Mouse (Mus musculus) testis, postnatal 10 days (tissue): ENCODE results near the gene Appbp2.

ENCODE experiments used
- DNase-seq: peaks from one replicate; pipeline ENCODE4 v3.0.0; 2021; ENCODE audit warnings: low spot score

Gene Appbp2

GRCm38 (mm10) chr11:85234990-85235841 is at the start of gene Appbp2:
Gene Appbp2 (minus strand): TSS chr11:85235130.
- DNase-seq = peak; percentile 95

DNA sequence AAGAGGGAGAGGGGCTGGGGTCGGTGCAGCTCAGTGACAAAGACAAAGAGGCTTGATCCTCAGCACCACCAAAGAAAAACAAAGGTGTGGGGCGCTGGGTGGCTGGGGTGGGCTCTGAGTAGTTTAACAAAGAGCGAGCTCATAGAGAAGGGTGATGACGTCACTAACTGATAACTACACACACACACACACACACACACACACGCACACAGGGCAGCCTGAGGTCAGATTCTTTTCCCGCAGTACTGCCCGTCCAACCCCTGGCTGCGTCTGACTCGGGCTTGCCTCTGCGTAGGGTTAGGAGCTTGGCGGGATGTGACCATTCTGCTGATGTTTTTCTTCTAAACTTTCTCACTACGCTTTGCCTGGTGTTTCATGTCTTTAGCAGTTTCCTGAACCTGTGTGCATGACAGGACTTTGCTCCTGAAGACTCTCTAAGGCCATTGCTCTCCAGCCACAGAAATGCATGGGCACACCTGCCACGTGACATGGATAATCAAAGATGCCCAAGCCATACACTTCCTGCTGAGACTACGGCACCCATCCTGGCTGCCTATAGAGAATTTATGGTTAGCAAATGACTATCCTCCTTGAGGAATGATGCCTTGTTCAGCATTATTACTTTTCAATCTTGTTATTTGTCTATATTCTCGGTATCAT is 46.4 kb upstream of the Appbp2 start:
- DNase-seq = no peak

- no peak for DNase-seq
These were observed 43.2 kb upstream of the Appbp2 start for GRCm38 (mm10) chr11:85278175-85278574.

DNA sequence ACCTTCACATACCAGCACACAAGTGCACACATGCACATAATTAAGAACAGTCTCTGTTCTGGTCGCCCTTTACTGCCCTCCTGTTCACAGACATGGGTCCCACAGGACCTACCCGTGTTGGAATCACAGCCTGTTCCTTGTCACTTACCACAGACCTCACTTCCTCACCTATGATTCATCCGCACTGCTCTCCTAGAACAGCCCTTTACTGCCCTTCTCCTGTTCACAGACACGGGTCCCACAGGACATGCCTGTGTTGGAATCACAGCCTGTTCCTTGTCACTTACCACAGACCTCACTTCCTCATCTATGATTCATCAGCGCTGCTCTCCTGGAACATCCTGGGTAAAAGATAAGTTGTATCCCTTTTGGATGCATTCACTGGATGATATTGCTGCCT is 42.7 kb upstream of the Appbp2 start:
- no peak for DNase-seq

- no peak for DNase-seq
These were observed 40.2 kb upstream of the Appbp2 start for GRCm38 (mm10) chr11:85275151-85275550.

GRCm38 (mm10) chr11:85273299-85273698 is 38.4 kb upstream of the Appbp2 start:
- no peak for DNase-seq

DNA sequence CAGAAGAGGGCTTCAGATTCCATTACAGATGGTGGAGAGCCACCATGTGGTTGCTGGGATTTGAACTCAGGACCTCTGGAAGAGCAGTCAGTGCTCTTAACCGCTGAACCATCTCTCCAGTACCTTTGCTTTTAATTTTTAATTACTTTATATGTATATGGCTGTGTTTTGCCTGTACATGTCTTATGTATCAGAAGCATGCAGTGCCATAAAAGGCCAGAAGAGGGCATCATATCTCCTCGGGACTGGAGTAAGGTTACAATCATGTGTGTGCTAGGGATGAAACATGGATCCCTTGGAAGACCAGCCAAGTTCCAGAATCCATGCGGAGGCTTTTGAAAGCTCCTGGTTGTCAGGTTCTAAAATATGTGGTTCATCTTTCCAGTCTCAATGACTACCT is 35.7 kb upstream of the Appbp2 start:
- DNase-seq = peak; percentile 67

DNA sequence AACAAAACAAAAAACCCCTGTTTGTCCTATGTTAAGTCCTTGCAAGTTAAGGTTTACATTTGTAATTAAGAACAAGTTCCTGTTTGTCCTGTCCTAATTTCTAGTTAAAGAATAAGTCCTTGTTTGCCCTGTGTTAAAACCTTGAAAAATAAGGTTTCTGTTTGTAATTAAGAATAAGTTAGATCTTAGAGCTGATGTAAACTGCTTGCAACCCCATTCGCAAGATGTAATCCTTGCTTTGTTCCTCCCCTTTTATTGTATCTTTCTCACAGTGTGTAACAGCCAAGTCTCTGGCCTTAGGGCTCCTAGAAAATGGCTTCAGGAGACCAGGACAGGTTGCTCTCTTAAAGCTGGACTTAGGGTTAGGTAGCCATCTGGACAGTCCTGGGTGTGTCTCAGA is 32.5 kb upstream of the Appbp2 start:
- no peak for DNase-seq

DNA sequence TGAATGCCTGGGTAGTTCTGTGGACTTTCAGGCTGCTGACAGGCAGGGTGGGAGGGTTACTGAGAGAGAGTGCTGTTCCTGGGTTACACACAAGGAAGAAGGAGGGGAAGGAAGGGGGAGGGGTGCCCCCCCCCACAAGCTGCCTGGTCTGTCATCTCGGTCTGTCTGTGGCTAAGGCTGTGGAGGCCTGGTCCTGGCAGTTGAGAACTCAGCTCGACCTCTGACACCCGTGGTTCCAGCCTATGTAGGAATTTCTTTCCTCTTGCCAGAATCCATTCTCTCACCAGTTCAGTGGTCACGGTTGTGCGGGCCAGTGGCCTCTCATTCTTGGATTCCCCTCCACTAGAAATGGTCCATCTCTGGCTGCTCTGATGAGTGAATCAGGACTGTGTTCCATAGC is 29.7 kb upstream of the Appbp2 start:
- DNase-seq = no peak

DNA sequence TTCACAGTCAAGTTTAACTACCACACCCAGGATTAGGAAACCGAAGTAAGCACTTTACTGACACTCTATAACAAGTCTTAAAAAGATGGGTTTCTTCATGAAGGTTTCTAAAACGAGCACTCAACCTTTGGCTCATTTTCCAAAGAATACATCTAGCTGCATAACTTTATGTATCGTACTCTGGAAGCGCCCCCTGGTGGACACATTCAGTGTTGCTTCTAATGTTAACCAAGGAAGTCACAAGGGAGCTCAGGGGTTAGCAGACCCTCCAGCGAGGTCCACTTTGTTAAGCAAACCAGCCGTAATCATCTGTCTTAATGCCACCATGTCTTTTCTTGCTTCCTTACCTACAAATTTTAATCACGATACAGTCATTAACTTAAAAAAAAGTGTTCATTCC is 26.3 kb upstream of the Appbp2 start:
- DNase-seq = peak; percentile 91

GRCm38 (mm10) chr11:85258966-85259365 is 24.0 kb upstream of the Appbp2 start:
- peak; percentile 62 for DNase-seq

DNA sequence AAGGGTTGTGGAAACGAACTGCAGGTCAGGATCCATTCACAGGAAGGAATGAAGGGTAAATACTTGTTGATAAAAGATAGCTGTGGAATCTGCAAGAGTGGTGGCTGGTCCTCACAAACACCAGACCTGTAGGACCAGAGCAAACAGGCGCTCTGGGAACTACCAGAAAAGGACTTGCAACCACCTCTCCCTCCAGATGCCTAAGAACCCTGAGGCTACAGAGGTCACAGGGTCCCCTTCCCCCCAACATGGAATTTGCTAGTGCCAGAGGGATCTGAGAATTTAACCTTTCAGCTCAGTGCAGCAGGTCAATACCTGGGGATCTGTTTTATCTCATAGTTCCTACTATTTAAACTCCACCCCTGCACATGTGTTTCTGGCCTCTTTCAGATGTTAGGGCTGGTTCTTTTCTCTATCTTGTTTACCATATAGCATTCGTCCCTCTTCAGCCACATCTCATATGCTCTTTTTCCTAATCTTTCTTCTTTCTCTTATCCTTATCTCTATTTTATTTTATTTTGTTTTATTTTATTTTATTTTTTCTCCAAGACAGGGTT is 20.6 kb upstream of the Appbp2 start:
- DNase-seq = no peak

- peak; percentile 79 for DNase-seq
These were observed 18.7 kb upstream of the Appbp2 start for GRCm38 (mm10) chr11:85253641-85254040.

GRCm38 (mm10) chr11:85253006-85253405 is 18.1 kb upstream of the Appbp2 start:
- DNase-seq = peak; percentile 74

DNA sequence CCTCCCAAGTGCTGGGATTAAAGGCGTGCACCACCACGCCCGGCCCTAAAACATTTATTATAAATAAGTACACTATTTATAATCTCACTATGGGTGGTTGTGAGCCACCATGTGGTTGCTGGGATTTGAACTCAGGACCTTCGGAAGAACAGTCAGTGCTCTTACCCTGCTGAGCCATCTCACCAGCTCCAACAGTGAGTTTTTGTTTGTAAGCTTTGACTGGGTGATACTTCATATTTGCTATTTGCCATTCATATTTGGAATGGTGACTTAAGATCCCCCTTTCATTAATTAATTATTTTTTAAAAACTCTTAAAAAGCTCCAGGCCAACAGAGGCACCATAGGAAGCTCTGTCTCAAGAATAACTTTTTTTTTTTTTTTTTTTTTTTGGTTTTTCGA is 17.0 kb upstream of the Appbp2 start:
- DNase-seq = no peak

DNA sequence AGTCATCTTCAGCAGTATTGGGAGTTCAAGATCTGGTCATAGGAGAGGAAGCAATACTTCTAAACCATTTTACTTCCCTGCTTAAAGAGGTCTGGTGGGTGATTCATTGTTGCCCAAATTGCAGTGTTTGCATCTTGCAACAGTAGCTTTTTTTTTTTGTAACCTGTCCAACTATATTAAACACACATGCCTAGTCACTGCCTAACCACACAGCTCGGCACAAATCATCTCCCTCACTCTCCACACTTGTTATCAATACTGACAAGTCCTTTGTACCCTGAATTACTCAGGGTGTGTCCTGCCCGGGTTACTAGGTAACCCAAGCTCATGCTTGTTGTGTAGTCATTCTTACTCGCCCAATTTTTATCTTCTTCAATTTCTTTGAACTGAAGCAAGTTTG is 15.5 kb upstream of the Appbp2 start:
- DNase-seq = no peak

- no peak for DNase-seq
These were observed 14.4 kb upstream of the Appbp2 start for GRCm38 (mm10) chr11:85249338-85249737.

- no peak for DNase-seq
These were observed 13.2 kb upstream of the Appbp2 start for GRCm38 (mm10) chr11:85248151-85248550.

DNA sequence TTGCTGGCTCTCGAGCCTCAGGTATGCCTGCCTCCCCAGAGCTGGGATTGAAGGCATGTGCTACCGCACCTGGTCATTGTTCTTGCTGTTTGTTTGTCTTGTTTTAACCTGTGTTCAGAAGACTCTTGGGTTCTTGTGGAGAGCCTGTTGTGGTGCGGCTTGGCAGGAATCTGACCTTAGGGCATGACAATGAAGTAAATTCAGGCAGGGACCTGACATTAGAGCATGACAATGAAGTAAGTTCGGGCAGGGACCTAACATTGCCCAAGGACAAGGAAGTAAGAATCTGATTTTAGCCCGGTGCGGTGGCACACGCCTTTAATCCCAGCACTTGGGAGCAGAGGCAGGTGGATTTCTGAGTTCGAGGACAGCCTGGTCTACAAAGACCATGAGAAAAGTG is 6.3 kb upstream of the Appbp2 start:
- DNase-seq = no peak

GRCm38 (mm10) chr11:85240211-85240610 is 5.3 kb upstream of the Appbp2 start:
- DNase-seq = no peak

DNA sequence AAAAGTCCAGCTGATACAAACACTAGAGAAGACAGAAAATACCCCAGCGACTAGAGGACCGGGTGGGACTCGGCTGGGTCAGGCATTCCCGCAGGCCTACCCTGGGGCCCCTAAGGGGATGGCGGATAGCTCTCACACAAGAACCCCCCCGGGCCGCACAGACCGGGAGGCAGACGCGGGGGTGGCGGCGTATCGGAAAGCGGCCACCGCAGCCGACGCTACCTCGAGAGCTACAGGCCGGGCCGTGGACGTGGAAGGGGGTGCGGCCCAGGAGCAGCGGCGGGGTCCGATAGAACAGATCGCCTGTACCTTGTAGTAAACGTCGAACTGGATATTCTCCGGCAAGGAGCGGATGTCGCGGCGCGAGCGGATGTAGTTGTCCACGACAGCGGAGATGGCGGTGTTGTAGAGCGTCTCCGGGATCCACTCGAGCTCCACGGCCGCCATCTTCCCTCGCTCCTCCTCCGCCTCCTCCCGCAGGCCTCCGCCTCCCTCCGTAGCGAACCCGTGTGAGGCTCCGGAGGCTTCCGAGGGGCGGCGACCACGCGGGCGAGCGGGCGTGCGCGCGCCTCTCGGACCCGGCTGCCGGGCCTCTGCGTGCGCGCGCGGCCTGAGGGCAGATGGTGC is 454 bp downstream of the Appbp2 start:
- DNase-seq = peak; percentile 87

DNA sequence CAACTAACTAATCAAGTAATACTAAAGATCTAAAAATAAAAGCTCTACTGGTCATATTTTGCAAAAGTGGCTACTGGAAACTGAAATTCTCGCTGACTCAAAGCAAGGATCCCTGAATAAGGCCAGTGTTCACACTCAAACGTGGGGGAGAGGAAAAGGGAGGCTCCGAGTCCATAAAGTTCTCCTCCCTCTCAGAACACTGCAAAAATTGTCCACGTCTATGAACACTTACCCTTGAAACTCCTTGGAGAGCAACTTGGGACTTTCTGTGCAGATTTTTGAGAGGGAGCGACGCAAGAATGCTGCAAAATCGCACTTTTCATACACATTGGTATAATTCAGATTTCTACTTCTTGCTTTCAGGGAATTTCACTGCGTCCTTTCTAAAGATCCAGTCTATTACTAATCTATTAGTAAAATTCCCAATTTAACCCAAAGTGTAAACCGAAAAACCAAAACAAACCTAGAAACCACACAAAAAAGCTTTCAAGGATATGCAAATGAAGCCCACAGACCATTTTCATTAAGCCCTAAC is 1.2 kb downstream of the Appbp2 start:
- DNase-seq = no peak

- DNase-seq = no peak
These were observed 11.7 kb downstream of the Appbp2 start for GRCm38 (mm10) chr11:85223248-85223647.
